Mouse (Mus musculus) testis, adult 2 months (tissue): ENCODE data around the gene Cfd. TPM values are rescaled to one million over a fixed set of nuclear protein-coding genes. Genes with fewer than 3 reads are reported as not detected.
A peak's percentile ranks its signal among the peaks of the same experiment; 100 is the strongest.
"Not testable (repeated sequence)": the region's sequence is repeated elsewhere in the genome, so short reads cannot be mapped to it uniquely, and the experiment has no call there.

Experiments used
- H3K27ac ChIP-seq: fragments of 200-500 bp; 2 replicates; pipeline ENCODE4 v1.5.1; 2012; ENCODE audit warnings: low read depth, low read length; ENCODE audit not compliant: control insufficient read depth, insufficient read depth
- H3K27me3 ChIP-seq: fragments of 200-500 bp; 2 replicates; pipeline ENCODE4 v1.6.1; 2012; ENCODE audit warnings: mild to moderate bottlenecking, low read length, moderate library complexity; ENCODE audit not compliant: control insufficient read depth, insufficient read depth
- H3K36me3 ChIP-seq: fragments of 200-500 bp; 2 replicates; pipeline ENCODE4 v1.6.1; 2012; ENCODE audit warnings: mild to moderate bottlenecking, low read length; ENCODE audit not compliant: control insufficient read depth, insufficient read depth
- H3K4me1 ChIP-seq: fragments of 200-500 bp; 2 replicates; pipeline ENCODE4 v1.6.1; 2012; ENCODE audit warnings: low read length; ENCODE audit not compliant: control insufficient read depth, insufficient read depth
- H3K4me3 ChIP-seq: fragments of 200-500 bp; 2 replicates; pipeline ENCODE4 v1.5.1; 2012; ENCODE audit warnings: low read depth, mild to moderate bottlenecking, low read length, moderate library complexity, mixed read lengths; ENCODE audit not compliant: control insufficient read depth
- CTCF ChIP-seq: fragments of 200-500 bp; IDR thresholded peaks from 2 replicates; pipeline ENCODE4 v1.5.1; 2012; ENCODE audit warnings: low read depth, mild to moderate bottlenecking, inconsistent platforms, low read length, moderate library complexity; ENCODE audit not compliant: control insufficient read depth, insufficient read depth, insufficient replicate concordance
- POLR2A ChIP-seq: fragments of 200-500 bp; IDR thresholded peaks from 2 replicates; pipeline ENCODE4 v1.6.1; 2012; ENCODE audit warnings: low read depth, mild to moderate bottlenecking, inconsistent platforms, low read length, moderate library complexity; ENCODE audit not compliant: control insufficient read depth
- polyA plus RNA-seq: library from polyadenylated mRNA; depleted of rRNA; stranded (reverse); fragments of >200 nt; gene quantifications from 2 replicates; pipeline ENCODE4 v1.2.3, GENCODE M21; 2012

The Cfd gene
- polyA plus RNA-seq, 1 experiment: 18.0 TPM

GRCm38 (mm10) chr10:79881981-79882380 lies 8.7 kb upstream of the Cfd start:
- Histone ChIP-seq H3K36me3 (no peaks in the 10 kb centered on the region), H3K4me1 (peaks cover 15% of the 10 kb centered on the region), H3K27me3 (no peaks in the 10 kb centered on the region), H3K4me3 (no peak overlapping the region), H3K27ac (no peak overlapping the region)
- TF ChIP-seq POLR2A (no peak), CTCF (no peak)

- TF ChIP-seq CTCF (peak; percentile 83; the same call in 1 of the 2 replicates), POLR2A (no peak)
- Histone ChIP-seq H3K27me3 (no peaks in the 10 kb centered on the region), H3K36me3 (no peaks in the 10 kb centered on the region), H3K4me1 (peaks cover 15% of the 10 kb centered on the region), H3K4me3 (no peak overlapping the region), H3K27ac (no peak overlapping the region)
These were observed 7.2 kb upstream of the Cfd start for GRCm38 (mm10) chr10:79883297-79884084.

GRCm38 (mm10) chr10:79884446-79884845 lies 6.2 kb upstream of the Cfd start:
- H3K27me3 ChIP-seq: no peaks in the 10 kb centered on the region
- TF ChIP-seq POLR2A (no peak), CTCF (no peak)

DNA sequence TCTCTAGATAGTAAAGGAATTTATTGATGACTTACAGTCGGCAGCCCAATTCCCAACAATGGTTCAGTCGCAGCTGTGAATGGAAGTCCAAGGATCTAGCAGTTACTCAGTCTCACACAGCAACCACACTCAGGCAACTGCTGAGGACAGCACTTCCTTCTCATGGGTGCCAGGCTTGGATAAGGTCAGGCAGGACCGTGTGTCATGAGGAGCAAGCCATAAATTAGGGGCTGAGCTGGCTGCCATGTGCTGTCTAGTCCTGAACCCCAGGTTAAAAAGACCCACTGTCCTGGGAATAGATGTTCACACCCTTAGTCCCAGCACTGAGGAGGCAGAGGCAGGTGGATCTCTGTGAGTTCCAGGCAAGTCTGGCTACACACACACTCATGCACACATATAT lies 5.7 kb upstream of the Cfd start:
- H3K27ac ChIP-seq, H3K36me3 ChIP-seq, H3K27me3 ChIP-seq, H3K4me3 ChIP-seq: not testable (repeated sequence)
- H3K4me1 ChIP-seq: peaks cover 15% of the 10 kb centered on the region

More at GRCm38 (mm10) chr10:79884446-79884845, 6.2 kb upstream of the Cfd start:
- Histone ChIP-seq H3K4me1 (peaks cover 15% of the 10 kb centered on the region), H3K4me3 (no peak overlapping the region), H3K36me3 (no peaks in the 10 kb centered on the region), H3K27ac (no peak overlapping the region)

- TF ChIP-seq CTCF (no peak), POLR2A (no peak)
- no peak within 1 kb of the TSS for H3K27ac ChIP-seq
These were observed 4.6 kb upstream of the Cfd start, which contains the start of gene Elane for GRCm38 (mm10) chr10:79886054-79886453. Gene Elane (plus strand): TSS chr10:79886247.

DNA sequence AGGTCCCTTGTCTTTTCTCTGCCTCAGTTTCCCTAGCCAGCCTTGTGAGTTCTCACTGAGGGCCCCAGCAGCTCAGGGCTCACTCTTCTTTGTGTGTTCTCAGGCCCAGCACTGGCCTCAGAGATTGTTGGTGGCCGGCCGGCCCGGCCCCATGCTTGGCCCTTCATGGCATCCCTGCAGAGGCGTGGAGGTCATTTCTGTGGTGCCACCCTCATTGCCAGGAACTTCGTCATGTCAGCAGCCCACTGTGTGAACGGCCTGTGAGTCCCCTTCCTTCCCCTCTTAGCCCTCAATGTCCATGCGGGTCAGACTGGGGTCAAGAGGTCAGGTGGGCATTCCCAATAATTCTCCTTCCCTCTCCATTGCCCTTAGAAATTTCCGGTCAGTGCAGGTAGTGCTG lies 4.0 kb upstream of the Cfd start:
- peaks cover 11% of the 10 kb centered on the region for H3K4me1 ChIP-seq
- no peaks in the 10 kb centered on the region for H3K36me3 ChIP-seq
- TF ChIP-seq POLR2A (no peak), CTCF (no peak)
- no peak overlapping the region for H3K27ac ChIP-seq
- H3K27me3 ChIP-seq: no peaks in the 10 kb centered on the region
- H3K4me3 ChIP-seq: no peak overlapping the region

More at GRCm38 (mm10) chr10:79886054-79886453, 4.6 kb upstream of the Cfd start, which contains the start of gene Elane:
- Histone ChIP-seq H3K27me3 (no peaks in the 10 kb centered on the region), H3K4me3 (no peak within 1 kb of the TSS), H3K36me3 (no peaks in the 10 kb centered on the region), H3K4me1 (peaks cover 11% of the 10 kb centered on the region)

GRCm38 (mm10) chr10:79889386-79889785 lies 1.3 kb upstream of the Cfd start:
- TF ChIP-seq POLR2A (no peak), CTCF (no peak)
- no peaks in the 10 kb centered on the region for H3K27me3 ChIP-seq
- H3K27ac ChIP-seq: no peak overlapping the region
- H3K4me3 ChIP-seq: no peak overlapping the region
- no peaks in the 10 kb centered on the region for H3K36me3 ChIP-seq
- no peaks in the 10 kb centered on the region for H3K4me1 ChIP-seq
